Mouse (Mus musculus) bone marrow, adult 2 months (tissue): Measurements from ENCODE around the gene Olfr1295. TPM values are rescaled to one million over a fixed set of nuclear protein-coding genes. Genes with fewer than 3 reads are reported as not detected.

Experiments used
- H3K27ac ChIP-seq: fragments of 200-500 bp; 2 replicates; pipeline ENCODE4 v1.5.1; 2012; ENCODE audit warnings: low read depth, mild to moderate bottlenecking, control low read depth, inconsistent platforms, low read length; ENCODE audit not compliant: control insufficient read depth, poor library complexity, insufficient read depth
- H3K4me1 ChIP-seq: fragments of 200-500 bp; 2 replicates; pipeline ENCODE4 v1.6.1; 2011; ENCODE audit warnings: low read length; ENCODE audit not compliant: control insufficient read depth, insufficient read depth
- H3K4me3 ChIP-seq: fragments of 200-500 bp; replicated peaks from 2 replicates; pipeline ENCODE3; 2011; ENCODE audit warnings: mild to moderate bottlenecking, low read depth, low read length, control low read depth; ENCODE audit not compliant: control insufficient read depth
- CTCF ChIP-seq: fragments of 200-500 bp; IDR thresholded peaks from 2 replicates; pipeline ENCODE4 v1.5.1; 2011; ENCODE audit warnings: low read length, control low read depth; ENCODE audit not compliant: control insufficient read depth, insufficient read depth
- POLR2A ChIP-seq: fragments of 200-500 bp; IDR thresholded peaks from 2 replicates; pipeline ENCODE4 v1.6.1; 2011; ENCODE audit warnings: low read depth, mild to moderate bottlenecking, control low read depth, low read length, borderline replicate concordance; ENCODE audit not compliant: control insufficient read depth
- WGBS: fragments of 180-500 bp; shearing (Covaris S2); methylation state at CpG from one replicate; pipeline ENCODE4 v1.1.7; 2018; 5-methylcytosine and 5-hydroxymethylcytosine counted together
- polyA plus RNA-seq: library from polyadenylated mRNA; stranded (reverse); fragments of >200 nt; gene quantifications from 2 replicates; pipeline ENCODE4 v1.2.4, GENCODE M21; 2011; ENCODE audit warnings: low replicate concordance; ENCODE audit not compliant: missing spikeins, insufficient read depth, insufficient read length

The Olfr1295 gene
- not detected in 2 replicates for polyA plus RNA-seq

GRCm38 (mm10) chr2:111569581-111569980, at the start of gene Olfr1295:
TSS of gene Olfr1295 (minus strand) at chr2:111569681.
- Histone ChIP-seq H3K27ac (no peak within 1 kb of the TSS), H3K4me3 (no peak within 1 kb of the TSS), H3K4me1 (no peaks in the 10 kb centered on the region)
- TF ChIP-seq CTCF (no peak), POLR2A (no peak)

- Histone ChIP-seq H3K27ac (no peak within 1 kb of the TSS), H3K4me1 (no peaks in the 10 kb centered on the region), H3K4me3 (no peak within 1 kb of the TSS)
- WGBS: 32% methylated on average over 1 of the region's 1 CpGs
- TF ChIP-seq CTCF (no peak), POLR2A (no peak)
Measured at GRCm38 (mm10) chr2:111540191-111540590, 29.3 kb downstream of the Olfr1295 start, which contains the start of gene Olfr1294. TSS of gene Olfr1294 (minus strand) at chr2:111540291.

GRCm38 (mm10) chr2:111524903-111525302, 44.6 kb downstream of the Olfr1295 start, which contains the start of gene Olfr1293-ps:
TSS of gene Olfr1293-ps (plus strand) at chr2:111525203.
- Histone ChIP-seq H3K4me1 (no peaks in the 10 kb centered on the region), H3K4me3 (no peak within 1 kb of the TSS), H3K27ac (no peak within 1 kb of the TSS)
- 65% methylated on average over 1 of the region's 1 CpGs for WGBS
- TF ChIP-seq CTCF (no peak), POLR2A (no peak)

- Histone ChIP-seq H3K4me1 (no peaks in the 10 kb centered on the region), H3K4me3 (no peak overlapping the region), H3K27ac (no peak overlapping the region)
- WGBS: 82% methylated on average over 10 of the region's 10 CpGs
- no peak for TF ChIP-seq CTCF
Measured at GRCm38 (mm10) chr2:111517451-111517850, 52.0 kb downstream of the Olfr1295 start.

Other genes with a start within 250 kb of the Olfr1295 start
- not detected in 2 replicates for gene Olfr1281, start 243.2 kb downstream of the Olfr1295 start, polyA plus RNA-seq
- not detected in 2 replicates for gene Olfr1282, start 233.6 kb downstream of the Olfr1295 start, polyA plus RNA-seq
- gene Olfr1283, start 202.9 kb downstream of the Olfr1295 start, polyA plus RNA-seq: not detected in 2 replicates
- not detected in 2 replicates for gene Olfr1284, start 194.2 kb downstream of the Olfr1295 start, polyA plus RNA-seq
- gene Olfr1286, start 146.6 kb downstream of the Olfr1295 start, polyA plus RNA-seq: not detected in 2 replicates
- not detected in 2 replicates for gene Olfr1287, start 120.5 kb downstream of the Olfr1295 start, polyA plus RNA-seq
- gene Olfr1288, start 95.6 kb downstream of the Olfr1295 start, polyA plus RNA-seq: not detected in 2 replicates
- not detected in 2 replicates for gene Olfr1289, start 88.9 kb downstream of the Olfr1295 start, polyA plus RNA-seq
- gene Olfr1290, start 75.9 kb downstream of the Olfr1295 start, polyA plus RNA-seq: not detected in 2 replicates
- gene Olfr1291-ps1, start 72.5 kb downstream of the Olfr1295 start, polyA plus RNA-seq: not detected in 2 replicates
- gene Olfr1293-ps, start 44.5 kb downstream of the Olfr1295 start, polyA plus RNA-seq: 1.2 TPM in 1 of 2 replicates, not detected in the other
- not detected in 2 replicates for gene Olfr1294, start 29.4 kb downstream of the Olfr1295 start, polyA plus RNA-seq
- not detected in 2 replicates for gene Olfr1297, start 56.8 kb upstream of the Olfr1295 start, polyA plus RNA-seq
- gene Olfr1298, start 79.5 kb upstream of the Olfr1295 start, polyA plus RNA-seq: not detected in 2 replicates
- gene Olfr1299, start 91.7 kb upstream of the Olfr1295 start, polyA plus RNA-seq: not detected in 2 replicates
- gene Olfr1301, start 181.3 kb upstream of the Olfr1295 start, polyA plus RNA-seq: not detected in 2 replicates
- gene Olfr1302, start 207.7 kb upstream of the Olfr1295 start, polyA plus RNA-seq: not detected in 2 replicates